Mouse (Mus musculus): ENCODE data around the gene Ccnd3.
"Not testable (repeated sequence)": the region's sequence is repeated elsewhere in the genome, so short reads cannot be mapped to it uniquely, and the experiment has no call there.

Gene Ccnd3

DNA sequence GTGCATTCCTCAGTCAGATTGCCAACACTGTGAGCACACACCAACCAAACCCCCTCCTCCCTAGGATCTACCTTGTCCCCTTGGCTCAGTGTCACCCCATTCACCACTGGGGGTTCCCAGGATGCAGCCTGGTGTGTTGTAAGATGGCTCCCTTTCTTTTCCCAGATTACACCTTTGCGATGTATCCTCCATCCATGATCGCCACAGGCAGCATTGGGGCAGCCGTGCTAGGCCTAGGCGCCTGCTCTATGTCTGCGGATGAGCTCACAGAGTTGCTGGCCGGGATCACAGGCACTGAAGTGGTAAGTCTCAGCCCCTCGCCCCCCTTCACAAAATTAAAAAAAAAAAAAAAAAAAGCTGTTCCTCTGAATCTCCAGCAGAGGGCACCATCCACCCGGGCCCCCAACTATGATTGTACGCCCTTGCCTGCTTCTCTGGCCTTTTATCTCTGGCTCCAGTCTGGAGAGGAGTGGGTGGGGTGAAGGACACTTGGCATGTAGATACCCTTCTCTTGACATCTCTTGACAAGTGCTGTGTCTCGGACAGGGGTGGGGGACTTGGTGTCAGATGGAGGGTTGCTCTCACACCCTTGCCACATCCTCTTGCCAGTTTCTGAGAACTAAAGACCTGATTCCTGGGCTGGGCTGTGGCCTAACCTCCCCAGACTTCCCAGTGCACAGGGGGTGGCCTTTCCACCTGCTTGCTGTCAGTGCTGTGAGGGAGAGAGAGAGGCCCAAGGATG, 93.2 kb downstream of the Ccnd3 start:
- no peak for DNase-seq

DNA sequence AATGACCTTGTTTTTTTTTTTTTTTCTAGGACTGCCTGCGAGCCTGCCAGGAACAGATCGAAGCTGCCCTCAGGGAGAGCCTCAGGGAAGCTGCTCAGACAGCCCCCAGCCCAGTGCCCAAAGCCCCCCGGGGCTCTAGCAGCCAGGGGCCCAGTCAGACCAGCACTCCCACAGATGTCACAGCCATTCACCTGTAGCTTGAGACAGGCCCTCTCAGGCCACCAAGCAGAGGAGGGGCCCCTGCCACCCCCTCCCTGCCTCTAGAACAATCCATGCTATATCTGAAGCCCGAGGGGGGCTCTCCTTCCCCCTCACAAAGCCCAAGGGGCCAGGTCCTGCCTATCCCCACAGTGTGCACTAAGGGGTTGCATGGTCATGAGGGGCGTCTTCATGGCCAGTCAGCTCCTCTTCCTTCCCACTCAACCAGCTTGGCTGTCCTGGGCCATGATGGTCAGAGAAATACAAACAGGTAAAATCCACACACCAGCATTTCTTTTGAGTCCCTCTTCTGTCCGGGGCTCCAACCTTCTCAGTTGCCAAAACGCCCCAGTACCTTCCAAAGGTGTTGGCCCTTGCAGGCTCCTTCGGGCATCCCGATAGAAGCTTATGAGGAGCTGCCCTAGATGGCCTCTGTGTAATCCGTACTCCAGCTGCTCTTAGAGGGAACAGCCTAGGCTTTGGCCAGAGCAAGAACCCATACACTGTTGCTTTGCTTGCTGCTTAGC, 93.9 kb downstream of the Ccnd3 start:
- not testable (repeated sequence) for DNase-seq

DNA sequence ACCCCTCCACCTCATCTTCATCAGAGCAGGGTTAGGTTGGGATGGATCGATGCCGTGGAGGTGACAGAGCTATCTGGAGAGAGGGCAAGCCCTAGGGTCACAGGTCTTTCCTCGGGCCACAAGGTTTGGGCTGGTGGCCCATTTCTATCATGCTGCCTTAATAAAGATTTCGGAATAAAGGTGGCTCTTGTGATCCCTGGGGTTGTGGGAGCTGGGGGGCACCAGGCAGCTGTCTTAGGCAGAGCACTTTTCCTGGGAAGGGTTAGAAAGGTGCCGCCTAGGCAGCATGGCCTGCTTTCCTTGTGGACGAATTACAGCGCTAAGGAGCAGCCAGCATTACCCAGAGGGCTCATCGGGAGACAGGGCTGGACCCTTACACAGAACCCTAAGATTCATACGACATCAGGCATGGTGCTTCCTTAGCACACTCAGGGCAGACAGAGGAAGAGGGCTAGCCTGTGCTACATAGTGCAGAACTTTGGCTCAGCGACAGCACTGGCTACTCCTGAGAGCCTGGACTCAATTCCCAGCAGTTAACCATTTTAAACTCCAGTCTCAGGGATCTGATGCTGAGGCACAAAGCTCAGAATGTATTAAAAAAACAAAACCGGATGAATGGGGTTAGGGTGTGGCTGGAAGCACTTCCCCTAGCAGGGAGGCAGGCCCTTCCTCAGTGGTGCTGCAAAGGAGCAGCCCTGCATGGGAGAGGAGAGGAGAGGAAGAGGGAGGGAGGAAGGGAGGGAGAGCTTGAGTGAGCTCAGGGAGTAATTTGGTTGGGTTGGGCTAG, 94.9 kb downstream of the Ccnd3 start:
- DNase-seq, result no peak

DNA sequence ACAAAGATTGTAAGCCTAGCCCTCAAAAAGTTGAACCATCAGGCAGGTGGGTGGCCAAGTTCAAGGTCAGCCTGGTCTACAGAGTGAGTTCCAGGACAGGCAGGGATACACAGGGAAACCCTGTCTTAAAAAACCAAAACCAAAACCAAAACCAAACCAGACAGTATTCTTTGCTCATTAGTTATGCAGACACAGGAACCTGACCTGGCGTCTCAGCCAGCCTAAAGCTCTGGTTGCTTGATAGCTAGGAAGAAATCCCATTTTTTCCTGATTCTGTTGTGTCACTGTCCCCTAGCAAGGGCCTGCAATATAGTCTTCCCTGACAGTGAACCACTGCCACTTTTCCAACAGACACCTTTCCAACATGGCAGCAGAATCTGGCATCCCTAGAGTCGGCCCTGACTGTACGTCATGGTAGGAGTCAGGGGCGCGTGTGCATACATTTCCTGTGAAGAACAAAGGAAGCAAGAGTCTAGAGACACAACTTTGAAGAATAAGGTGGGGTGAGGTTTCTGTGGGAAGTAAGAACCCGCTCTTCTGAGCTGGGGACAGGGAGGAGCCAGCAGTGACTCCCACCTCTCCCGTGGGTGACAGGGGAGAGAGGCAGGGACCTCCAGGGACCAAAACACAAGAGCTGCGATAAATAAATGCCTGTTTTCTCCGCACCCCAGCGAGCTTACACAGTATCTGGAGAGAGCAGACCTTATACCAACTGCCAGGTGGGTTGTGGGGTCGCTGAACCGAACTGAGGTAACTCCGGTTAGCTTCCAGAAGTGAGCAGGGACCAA, 95.9 kb downstream of the Ccnd3 start:
- DNase-seq, result no peak

DNA sequence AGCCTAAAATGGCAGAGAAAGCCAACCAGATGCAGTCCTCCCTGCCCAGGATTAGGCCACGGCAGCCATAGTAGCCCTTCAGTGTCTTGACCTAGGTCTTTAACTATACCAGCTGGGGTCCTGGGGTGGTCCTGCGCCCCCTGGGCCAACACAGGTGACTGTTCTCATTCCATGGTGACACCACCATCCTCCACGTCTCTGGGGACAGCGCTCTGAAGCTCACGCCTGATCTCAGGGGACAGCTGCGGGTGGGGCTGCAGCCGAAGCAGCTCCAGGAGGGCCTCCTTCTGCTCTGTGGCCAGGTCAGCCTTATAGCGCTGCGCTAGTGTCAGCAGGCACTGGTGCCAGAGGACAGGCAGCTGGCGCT, 96.5 kb downstream of the Ccnd3 start:
- DNase-seq, result no peak

DNA sequence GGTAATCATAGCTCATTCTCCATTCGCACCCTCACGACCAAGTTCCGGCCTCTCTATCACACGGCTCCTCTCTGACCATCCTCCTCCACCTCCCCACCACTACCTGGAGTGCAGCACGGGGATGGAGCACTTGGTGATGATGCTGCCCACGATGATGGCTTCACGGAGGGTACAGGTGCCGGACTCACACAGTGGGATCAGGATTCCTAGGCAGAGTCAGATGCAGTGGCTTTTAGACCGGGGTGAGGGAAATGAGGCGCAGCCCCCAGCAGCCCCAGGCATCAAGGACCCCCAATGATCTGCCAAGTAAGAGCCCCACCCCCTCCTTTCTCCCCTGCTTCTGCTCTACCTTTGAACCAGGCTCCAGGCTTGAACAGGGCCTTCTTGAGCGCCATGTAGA, 97.4 kb downstream of the Ccnd3 start:
- no peak for DNase-seq

DNA sequence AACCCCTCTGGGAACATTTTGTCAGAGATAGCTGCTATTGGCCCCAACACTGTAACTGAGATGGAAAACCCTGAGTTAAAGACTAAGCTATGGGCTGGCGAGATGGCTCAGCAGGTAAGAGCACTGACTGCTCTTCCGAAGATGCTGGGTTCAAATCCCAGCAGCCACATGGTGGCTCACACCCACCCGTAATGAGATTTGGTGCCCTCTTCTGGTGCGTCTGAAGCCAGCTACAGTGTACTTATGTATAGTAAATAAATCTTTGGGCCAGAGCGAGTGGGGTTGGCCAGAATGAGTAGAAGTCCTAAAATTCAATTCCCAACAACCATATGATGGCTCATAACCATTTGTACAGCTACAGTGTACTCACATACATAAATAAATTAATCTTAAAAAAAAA, 101.4 kb downstream of the Ccnd3 start:
- DNase-seq, result no peak

DNA sequence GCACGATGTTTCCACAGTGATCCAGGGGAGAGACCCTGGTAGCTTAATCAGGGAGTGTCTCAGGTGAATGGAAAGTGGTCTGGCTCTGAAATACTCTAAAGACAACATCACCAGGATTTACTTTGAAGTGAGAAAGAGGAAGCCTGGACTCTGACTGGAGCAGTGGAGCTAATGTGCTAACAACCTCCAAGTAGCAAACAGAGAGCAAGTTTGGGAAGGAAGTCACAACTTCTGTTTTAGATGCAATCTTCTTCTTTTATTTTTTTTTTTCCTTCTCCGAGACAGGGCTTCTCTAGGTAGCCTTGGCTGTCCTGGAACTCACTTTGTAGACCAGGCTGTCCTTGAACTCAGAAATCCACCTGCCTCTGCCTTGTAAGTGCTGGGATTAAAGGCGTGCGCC, 104.3 kb downstream of the Ccnd3 start:
- DNase-seq, result no peak

DNA sequence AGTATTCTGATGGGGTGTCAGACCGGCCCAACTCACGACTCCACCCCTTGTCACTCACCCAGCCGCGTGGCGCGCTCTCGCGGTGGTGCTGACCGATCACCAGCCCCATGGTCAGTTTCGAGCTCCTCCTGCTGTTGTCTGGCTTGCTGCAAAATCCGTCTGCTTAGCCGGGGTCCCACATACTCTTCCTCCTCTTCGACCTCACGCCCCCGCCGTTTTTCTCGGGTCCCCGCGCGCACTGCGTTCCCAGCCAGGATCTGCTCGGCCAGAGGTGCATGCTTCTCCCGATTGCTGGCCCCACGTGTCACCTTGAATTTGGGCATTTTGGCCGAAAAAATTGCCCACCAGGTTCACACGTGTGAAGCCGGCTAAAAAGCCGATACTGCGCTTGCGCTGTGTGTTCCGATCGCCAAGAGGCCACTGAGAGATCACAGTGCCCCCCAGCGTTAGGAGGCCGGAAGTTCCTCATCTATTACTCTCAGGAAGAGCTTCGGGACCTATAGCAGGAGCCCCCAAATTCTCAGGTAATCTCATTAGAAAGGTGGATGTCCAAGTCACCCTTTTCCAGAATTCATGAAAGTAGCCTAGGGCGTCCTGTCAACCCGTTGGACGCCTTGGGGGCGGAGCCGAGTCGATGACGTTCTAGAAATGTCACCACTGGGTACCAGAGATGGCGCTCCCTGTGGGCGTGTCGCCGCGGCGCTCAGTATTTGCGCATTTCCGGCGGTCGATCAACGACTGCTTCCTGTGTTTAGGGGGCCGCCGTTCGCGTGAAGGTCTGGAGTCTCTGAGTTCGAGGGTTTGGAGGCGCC, 106.2 kb downstream of the Ccnd3 start, which contains the start of the genes Bysl, Med20 and Gm20517:
Gene Bysl, minus strand, starts transcription at position 644 of the 812 bp plus-strand sequence.
Gene Med20, plus strand, starts transcription at position 734 of the 812 bp plus-strand sequence.
Gene Gm20517, plus strand, starts transcription at position 741 of the 812 bp plus-strand sequence.
- peak; percentile 96 for DNase-seq

DNA sequence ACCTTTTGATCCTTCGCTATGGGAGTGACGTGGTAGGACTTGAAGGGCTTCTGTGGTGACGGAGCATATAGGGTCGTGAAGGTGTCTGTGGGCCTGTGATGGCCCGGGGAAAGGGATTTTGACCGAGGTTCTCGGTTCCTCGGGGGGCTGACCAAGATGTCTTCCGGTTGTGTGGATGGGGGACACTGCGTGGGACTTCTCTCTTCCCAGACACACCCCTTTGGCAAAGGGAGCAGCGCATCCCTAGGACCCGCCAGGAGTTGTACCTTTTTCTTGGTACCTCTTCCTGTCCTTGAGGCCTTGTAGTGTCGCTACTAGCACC, 106.8 kb downstream of the Ccnd3 start:
- no peak for DNase-seq

DNA sequence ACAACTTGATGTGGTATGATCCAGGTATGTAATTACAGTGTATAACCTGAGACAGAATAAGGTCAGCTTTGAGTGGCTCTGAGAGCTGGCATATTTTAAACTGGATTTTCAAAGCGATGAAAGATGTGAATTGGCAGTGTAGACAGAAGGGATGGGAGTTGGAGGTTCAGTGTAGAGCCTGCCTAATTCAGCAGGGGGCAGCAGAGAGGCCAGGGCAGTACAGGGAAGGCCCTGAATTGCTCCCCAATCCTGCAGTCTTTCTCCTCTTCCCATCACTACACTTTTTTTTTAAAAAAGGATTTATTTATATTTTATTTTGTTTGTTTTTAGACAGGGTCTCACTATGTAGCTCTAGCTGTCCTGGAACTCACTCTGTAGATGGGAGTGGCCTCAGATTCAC, 109.2 kb downstream of the Ccnd3 start:
- no peak for DNase-seq

DNA sequence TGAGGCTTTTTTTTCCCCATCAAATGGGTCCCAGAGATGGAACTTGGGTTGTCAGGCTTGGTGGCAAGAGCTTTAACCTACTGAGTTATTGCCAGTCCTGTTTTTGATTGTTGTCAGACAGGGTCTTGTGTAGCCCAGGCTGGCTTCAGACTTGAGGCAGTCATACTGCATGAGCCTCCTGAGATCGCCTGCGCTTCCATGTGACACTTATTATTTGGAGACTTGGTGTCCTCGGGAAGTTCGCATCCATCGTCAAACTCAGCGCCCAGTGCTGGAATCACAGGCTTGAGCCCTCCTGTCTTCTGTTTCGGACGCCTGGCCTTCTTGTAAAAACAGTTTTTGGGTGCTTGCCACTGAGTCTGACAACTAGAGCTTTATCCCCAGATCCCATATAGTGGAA, 111.3 kb downstream of the Ccnd3 start:
- no peak for DNase-seq

DNA sequence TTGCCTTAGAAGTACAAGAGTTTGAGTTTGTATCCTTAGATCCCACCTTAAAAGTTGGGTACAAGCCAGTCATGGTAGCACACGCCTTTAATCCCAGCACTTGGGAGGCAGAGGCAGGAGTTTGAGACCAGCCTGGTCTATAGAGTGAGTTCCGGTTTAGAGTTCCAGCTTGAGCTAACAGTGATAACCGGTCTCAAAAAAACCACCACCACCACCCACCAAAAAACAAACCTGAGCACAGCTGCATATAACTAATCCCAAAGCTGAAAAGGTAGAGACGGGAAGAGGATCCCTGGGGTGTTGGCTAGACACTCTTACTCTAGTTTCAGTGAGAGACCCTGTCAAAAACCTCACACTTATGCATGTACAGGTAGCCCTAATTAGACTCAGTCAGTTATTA, 111.8 kb downstream of the Ccnd3 start:
- no peak for DNase-seq

DNA sequence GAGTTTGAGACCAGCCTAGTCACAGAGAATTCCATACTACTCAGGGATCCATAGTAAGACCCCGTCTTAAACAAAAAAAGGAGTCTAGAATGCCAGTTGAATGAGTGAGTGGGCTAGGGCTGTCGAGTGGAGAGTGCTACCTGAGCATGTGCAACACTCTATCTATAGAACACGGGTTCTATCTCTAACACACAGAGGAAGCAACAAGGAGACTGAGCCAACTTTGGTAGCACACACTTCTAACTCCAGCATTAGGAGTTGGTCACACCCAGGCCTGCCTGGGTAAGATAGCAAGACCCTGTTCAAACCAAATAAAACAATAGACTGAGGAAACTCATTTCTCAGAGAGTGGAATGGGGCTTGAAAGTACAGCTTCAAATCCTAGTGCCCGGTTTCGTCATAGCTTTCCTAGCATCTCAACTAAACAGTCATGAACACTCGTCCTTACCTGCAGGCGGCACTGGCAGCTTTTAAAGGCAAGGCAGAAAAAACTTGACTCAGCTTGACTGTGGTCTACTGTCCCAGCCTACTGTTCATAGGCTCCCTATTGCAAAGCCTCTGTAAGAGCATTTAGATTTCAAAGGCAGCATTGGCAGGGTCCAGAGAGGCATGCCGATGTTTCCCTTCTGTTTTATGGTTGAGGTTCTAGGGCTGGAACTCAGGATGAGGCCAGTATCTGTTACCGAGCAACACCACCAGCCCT, 112.9 kb downstream of the Ccnd3 start:
- no peak for DNase-seq

DNA sequence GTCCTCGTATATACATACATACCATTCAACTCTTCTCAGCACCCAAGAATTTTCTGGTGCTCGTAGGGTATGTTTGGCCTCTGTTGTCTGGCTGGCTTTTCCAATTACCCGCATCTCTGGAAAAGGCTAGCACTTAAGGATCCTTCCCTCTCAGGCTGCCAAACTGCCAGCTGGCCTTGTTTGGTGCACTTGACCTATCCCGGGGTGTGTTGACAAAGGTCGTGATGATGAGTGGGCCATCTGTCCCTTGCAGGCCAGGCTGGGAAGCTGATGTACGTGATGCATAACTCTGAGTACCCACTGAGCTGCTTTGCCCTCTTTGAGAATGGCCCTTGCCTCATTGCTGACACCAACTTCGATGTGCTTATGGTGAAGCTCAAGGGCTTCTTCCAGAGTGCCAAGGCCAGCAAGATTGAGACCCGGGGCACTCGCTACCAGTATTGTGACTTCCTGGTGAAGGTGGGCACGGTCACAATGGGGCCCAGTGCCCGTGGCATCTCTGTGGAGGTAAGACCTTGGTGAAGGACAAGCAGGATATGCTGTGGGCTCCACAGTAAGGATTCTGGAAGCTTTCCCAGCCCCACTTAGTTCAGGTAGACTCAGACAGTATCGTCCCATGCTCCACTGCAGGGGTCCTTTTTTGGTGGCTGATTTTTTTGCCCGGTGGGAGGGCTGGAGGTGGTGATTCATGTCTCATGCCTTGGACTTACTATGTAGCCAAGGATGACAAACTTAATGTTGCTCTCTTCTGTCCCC, 113.9 kb downstream of the Ccnd3 start:
- DNase-seq, result no peak

DNA sequence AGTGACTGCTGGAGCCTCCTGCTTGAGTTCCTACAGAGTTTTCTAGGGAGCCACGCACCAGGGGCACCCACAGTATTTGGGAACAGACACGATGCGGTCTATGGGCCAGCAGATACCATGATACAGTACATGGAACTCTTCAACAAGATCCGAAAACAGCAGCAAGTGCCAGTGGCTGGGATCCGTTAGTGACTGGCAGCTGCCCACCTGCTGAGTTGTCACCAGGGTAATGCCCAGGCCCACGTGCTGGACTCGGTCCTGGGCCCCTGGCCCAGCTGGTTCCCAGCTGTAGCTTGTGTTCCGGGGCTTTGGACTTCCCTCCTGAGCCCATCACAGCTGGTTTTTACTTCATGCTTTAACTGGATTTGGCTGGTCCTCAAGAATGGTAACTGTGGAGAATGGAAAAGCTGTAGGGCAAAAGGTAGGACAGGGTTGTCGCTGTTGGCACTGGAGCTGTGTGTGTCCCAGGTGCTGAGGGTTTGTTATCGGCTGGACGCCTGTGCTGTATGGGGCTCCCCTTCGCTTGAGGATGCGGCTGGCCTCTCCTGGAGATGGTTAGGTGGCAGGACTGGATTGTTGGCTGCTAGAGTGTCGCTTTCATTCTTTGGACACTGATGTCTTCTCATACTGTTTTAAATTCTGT, 118.2 kb downstream of the Ccnd3 start:
- DNase-seq, result no peak

DNA sequence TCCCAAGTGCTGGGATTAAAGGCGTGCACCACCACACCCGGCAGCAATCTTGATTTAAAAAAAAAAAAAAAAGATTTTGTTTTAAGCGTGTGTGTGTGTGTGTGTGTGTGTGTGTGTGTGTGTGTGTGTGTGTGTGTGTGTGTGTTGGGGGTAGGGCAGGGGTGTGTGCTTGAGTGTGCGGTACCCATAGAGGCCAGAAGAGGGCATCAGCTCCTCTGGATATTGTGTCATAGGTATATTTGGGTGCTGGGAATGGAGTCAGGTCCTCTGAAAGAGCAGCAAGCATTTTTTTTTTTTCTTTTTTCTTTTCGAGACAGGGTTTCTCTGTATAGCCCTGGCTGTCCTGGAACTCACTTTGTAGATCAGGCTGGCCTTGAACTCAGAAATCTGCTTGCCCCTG, 119.7 kb downstream of the Ccnd3 start:
- DNase-seq, result not testable (repeated sequence)

DNA sequence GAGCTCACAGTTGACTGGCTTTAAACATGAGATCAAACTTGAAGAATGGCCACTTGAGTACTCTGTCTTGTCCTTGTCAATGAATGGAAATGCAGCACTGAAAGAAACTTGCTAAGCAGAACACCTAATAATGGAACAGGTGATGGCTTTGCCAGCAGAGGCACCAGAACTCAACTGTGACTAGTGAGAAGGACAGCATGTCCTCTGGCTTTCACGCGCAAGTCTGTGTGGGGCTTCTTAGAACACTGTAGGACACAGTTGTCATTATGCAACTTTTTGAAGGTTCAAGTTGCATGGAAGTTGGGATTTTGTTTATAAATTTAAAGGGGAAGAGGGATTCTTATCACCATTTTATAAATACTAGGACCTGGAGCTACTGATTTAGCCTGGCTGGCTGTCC, 120.2 kb downstream of the Ccnd3 start:
- DNase-seq, result no peak

DNA sequence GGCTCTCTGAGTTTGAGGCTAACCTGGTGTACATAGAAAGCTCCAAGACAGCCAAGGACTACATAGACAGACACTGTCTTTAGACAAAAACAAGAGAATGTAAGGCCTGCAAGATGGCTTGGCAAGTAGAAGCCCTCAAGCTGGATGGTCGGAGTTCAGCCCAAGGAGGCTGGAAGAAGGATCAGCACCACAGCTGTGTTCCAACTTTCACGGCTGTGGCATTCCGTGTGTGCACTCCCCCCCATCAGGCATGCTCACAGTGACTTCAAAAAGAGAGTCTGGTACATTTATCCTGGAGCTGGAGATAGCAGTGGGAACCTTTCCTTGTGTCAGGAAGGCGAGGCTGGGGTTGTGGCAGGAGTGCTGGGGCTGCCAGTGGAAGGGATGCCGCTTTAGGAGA, 121.2 kb downstream of the Ccnd3 start:
- no peak for DNase-seq

DNA sequence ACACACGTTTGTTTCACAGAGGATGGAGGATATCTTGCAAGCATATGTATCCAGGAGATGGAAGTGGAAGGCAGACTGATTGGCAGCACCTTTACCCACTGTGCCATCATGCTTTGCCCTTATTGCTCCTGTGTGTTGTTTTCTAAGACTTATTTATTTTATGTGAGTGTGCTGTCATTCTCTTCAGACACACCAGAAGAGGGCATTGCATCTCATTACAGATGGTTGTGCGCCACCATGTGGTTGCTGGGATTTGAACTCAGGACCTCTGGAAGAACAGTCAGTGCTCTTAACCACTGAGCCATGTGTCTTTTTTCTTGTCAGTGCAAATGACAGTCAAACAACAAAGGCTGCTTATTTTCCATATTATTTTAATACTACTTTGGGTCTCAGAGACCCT, 122.9 kb downstream of the Ccnd3 start:
- no peak for DNase-seq
